Mouse (Mus musculus) thymus, postnatal 25 days (tissue): ENCODE measurements around the gene Cphx2.
"Not testable (repeated sequence)": the region's sequence is repeated elsewhere in the genome, so short reads cannot be mapped to it uniquely, and the experiment has no call there.

Experiments used
- DNase-seq: peaks from one replicate; pipeline ENCODE4 v3.0.0; 2022

Cphx2 gene

DNA sequence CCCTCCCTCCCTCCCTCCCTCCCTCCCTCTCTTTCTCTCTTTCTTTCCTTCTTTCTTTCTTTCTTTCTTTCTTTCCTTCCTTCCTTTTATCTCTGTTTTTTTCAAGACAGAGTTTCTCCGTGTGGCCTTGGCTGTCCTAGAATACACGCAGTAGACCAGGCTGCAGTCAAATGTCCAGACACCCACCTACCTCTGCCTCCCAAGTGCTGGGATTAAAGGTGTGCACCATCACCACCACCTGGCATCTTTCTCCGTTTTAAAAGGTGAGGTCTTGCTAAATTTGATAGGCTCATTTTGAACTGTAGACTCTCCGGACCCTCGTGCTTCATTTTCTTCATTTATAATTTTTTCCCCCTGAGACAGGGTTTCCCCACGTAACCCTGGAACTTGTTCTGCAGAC lies at the start of gene Cphx2:
TSS of gene Cphx2 (plus strand) at position 301 of the 400 bp plus-strand sequence.
- DNase-seq = not testable (repeated sequence)

DNA sequence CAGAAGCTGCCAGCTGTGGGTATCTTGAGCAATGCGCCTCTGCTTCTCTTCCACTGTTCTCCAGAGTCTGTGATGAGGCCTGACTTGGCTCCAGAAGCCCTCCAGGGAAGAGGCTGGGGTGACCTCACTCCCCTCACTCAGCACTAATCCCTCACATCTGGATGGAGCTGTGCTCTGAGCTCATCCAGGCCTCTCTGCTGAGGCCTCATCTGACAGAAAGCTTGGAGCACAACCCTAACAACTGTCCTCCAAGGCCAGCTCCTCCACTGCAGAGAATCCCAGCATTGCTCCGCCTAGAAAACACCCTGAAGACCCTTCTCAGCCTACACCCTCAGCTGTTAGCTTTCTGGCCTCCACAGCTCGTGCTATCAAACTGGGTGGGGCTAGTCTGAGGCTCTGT lies 47.0 kb upstream of the Cphx2 start:
- not testable (repeated sequence) for DNase-seq

DNA sequence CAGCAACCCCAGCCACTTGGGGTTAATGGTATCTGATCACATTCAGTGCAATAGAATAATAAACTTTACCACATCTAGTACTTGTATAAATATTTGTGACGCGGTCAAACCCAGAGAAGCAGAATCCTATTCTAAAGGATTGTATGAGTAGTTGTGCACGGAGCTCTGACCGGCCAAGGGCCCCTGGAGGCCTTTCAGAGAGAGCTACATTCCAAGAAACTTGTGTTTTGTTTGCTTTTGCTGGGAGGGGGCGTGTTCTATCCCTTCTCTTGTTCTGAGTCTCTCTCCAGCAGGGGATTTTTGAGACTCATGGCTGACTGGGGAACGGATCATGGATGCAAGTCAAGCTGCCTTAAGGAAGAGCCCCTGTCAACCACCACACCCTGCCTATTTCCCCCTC lies 45.9 kb upstream of the Cphx2 start:
- DNase-seq = not testable (repeated sequence)

DNA sequence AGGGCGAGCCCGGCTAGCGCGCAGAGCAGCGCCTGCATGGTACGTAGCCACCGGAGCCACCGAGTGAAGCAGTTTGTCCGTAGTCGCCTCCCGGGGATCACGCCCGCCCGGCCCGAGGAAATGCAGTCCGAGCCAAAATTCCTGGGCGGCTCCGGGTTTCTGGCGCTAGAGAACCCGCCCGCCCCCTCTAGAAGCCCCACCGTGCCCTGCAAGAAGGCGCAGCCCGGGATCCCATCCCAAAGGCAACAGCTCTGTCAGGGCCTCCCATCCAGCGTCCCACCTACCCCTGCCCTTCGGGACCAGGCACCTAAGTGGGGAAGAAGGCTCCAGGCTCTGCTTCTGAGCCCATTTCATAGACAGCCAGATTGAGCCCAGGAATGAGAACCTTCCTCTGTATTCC lies 38.7 kb upstream of the Cphx2 start, which contains the start of gene Gm9780:
TSS of gene Gm9780 (minus strand) at position 101 of the 400 bp plus-strand sequence.
- DNase-seq = not testable (repeated sequence)

DNA sequence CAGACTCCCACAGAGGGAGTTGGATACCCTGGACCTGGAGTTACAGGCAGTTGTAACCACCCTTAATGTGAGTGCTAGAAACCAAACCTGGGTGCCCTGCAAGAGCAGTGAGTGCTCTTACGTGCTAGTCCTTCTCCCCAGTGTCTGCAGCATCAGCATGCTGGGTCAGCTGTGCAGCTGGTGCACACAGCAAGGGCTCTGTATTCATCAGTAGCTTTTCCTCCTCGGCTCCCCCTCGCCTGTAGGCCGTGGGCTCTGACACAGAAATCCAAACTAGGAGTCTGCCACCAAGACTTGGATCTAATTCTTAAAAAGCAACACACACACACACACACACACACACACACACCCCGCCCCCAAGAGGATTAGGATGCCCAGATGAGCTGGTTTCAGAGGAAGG lies 36.3 kb upstream of the Cphx2 start:
- not testable (repeated sequence) for DNase-seq

DNA sequence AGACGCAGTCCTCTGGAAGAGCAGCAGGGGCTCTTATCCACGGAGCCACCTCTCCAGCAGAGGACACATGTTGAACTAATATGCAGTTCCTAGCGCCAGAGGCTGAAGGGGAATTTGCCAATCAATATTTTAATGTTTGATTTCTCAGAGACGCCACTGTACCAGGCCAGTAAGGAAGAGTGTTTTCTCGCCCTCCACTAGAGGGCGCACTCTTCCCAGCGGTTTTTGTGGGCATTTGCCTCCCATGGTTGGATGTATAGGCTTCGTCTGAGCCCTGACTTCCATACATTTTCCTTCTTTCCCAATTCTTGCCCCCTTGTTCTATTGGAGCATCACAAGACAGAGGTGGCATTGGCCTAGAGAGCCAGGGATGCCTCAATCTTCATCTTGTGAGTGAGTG lies 34.3 kb upstream of the Cphx2 start:
- not testable (repeated sequence) for DNase-seq

DNA sequence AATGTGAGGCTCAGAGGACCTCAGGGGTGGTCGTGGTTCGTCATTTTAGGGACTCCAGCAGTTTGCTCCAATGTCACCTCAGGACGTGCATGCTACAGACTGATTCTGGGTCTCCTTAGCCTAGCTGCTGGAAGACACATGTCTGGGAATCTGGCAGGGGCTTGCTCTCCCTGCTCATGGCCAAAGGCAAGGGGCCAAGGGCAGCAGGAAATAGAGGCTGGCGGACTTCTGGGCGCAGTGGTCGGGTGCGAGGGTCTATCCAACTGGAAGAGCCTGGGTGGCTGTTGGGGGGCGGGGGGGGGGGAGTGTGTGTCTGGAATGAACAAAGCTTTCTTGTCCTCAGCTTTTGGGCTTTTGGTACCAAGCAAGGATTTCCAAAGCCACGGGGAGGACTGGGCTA lies 32.5 kb upstream of the Cphx2 start:
- not testable (repeated sequence) for DNase-seq

DNA sequence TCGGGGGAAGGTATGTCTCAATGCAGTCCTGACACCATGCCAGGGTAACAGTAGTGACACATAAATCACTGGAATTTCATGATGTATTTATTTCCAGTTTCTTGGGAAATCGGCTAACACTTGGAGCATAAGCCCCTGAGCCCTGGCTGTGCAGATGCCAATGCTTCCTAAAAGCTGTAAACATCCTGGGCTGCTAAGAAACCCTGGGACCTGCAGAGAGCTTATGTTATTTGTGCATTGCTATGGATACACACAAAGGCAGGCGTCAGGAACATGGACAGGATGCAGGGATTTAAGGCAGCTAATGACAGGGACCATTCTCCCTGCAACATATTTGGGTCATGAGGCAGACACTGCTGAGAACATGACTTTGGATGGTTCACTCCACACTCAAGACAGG lies 23.1 kb upstream of the Cphx2 start:
- not testable (repeated sequence) for DNase-seq

DNA sequence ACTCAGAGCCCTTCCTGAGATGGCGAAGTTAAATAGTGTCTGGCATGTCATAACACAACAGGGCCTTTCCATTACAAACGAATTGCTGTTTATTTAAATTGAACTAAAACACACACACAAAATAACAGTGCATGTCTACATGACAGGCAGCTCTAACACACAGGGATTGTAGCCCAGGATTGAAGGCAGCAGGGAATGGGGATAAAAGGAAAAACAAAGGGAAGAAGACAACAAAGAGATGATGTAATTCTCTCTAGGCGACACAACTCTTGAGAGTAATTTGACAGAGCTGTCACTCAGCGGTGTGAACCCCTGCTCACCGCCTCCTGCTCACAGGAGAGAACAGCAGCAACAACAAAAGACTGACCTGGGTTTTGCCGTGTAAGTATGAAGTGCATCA lies 22.0 kb upstream of the Cphx2 start:
- DNase-seq = not testable (repeated sequence)

DNA sequence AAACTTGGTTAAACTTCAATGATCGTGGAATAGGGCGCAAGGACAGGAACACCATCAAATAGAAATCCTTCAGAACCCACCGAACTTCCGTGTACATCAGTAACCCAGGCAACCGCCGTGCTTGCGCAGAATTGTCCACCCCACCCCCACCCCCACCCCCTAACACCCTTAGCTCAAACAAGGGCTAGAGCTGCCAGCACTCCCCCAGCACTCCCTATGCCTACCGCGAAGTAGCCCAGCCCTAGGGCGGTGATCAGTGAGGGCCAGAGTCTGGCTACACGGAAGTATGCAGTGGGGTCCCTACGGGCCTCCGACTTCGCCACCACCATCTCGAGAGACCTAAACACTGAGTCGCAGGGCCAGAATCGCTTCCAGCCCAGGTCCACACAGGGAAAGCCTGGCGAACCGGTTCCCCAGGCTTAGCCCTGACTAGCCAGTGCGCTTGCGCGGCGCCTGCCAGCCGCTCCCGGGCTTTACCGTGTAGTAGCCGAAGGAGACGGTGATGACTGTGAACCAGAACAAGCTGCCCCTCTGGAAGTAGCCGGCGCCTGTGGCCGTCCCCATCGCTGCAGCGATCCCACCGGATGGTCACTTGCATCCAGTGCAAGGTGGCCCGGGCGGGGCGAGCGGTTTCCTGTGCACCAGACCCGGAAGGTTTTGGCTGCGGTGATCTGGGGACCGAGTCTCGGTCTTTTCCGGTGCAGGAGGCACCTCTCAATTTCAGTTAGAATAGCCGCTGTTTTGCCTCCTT lies 14.6 kb upstream of the Cphx2 start:
- not testable (repeated sequence) for DNase-seq

DNA sequence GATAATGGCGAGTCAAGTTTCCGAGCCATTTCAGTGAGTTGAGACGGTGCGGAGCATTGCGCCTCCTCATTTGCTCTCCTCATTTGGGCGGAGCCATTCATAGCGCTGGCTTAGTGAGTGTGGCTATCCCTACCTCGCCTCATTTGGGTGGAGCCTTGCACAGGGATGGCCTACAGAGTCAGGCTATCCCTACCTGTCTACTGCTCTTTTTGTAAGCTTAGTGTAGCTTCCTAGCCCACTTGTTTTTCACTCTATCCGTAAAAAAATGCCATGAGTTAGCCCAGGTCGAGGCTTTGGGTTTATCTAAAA lies 14.0 kb upstream of the Cphx2 start, which contains the start of gene Tmem254c:
TSS of gene Tmem254c (minus strand) at position 31 of the 309 bp plus-strand sequence.
- DNase-seq = not testable (repeated sequence)

DNA sequence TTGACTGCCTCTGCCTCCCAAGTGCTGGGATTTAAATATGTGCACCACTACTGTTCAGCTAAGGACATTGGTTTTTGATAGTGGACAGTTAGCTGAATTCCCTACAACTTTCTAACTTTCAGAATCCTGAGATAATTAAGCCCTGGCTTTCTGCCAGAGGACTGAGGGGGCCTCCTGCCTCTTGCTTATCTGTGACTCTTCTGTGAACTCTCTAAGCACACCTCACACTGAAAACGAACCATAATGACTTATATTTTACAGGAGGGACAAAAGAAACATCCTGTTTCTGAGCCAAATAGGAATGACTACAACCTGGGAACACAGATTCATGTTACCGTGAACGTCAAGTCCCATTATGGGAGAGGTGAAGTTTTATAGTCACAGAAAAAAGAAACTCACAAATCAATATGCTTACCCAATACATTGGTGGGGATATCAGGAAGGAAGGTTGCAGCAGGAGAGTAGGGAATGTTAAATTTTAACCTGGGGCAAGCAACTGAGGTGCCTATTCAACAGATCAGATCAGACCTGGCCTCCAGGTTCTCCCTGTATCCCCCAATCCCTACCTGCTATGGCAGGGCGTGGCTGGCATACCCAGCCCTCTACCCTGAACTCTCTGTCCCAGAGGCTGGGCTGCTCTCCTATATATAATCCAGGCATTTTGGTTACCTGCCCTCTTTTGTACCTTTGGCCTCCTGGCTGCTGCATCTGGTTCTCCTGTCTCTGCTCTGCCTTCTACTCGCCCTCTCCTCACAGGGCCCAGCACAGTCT lies 4.5 kb upstream of the Cphx2 start:
- not testable (repeated sequence) for DNase-seq

DNA sequence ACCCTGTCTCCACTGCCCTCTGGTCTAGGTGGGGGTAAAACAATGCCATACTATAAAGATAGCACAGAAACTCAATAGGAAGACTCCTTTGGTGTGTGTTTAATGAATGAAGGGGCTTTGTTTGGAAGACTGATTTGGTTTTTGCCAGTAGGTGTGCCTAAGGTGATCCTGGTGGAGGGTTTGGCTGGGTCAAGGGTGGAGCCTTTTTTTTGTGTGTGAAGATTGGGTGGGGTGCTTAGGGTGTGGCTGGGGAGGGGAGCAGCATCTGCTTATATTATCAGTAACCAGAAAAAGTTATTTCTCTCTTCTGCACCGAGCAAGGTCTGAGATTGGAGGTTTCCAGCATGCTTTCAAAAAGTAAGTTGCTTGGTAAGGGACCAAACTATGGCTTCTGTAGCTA lies 681 bp downstream of the Cphx2 start, which contains the start of gene Cphx3:
TSS of gene Cphx3 (plus strand) at position 301 of the 400 bp plus-strand sequence.
- not testable (repeated sequence) for DNase-seq

DNA sequence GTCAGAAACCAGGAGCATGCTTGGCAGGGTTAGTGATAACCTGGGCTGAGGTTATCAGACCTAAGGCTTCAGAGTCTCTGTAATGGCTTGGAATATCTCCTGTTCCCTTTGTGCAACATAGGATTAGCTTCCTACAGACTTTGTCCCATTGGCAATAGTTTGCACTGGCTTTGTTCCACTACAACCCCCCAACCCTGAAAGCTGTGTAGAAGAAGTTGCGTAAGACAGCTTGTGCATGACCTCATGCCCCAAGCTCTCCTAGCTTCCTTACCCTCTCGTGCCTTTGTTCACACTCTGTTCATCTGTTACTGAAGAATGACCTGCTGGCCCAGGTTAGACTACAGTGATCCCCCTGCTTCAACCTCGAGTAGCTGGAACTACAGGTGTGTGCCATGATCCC lies 16.3 kb downstream of the Cphx2 start:
- DNase-seq = not testable (repeated sequence)

DNA sequence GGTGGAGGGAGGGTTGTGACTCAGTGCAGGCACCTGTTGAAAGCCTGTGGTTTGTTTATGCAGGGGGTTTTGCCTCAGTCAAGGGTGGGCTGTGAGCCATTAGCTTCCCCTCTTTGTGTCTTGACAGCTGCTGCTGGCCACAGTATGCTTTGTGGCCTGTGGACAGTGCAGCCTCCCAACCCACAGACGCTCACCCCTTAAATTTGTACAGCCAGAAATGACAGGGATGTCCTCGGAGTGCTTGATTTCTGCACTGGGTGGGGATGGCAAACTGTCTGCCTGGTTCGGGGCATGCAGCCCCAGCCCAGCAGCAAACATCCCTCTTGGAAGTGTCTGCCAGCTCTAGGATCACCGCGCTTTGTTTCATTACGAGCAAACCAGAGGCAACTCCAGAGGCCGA lies 36.8 kb downstream of the Cphx2 start, which contains the start of gene Duxbl2:
TSS of gene Duxbl2 (plus strand) at position 200 of the 400 bp plus-strand sequence.
- DNase-seq = not testable (repeated sequence)

DNA sequence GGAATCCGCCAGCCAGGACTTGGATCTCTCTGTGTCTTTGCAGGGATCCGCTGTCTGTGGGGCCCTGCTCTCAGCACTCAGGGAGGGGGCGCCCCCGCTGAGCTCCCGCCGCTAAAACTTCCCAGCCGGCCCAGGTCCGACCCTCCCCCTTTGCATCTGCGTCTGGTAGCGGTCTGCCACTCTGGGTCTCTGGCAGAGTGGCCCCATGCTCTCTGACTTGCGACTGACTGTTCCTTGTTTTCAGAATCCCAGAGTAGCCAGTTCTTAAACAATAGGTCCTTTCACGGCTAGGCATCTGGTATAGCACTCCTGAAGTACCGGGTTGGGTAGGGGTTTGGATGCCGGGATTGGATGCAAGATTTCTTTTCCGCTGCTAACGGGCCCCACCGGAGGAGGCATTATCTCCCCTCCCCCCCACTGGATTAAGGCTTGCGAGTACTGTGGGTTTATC lies 37.3 kb downstream of the Cphx2 start:
- DNase-seq = not testable (repeated sequence)

DNA sequence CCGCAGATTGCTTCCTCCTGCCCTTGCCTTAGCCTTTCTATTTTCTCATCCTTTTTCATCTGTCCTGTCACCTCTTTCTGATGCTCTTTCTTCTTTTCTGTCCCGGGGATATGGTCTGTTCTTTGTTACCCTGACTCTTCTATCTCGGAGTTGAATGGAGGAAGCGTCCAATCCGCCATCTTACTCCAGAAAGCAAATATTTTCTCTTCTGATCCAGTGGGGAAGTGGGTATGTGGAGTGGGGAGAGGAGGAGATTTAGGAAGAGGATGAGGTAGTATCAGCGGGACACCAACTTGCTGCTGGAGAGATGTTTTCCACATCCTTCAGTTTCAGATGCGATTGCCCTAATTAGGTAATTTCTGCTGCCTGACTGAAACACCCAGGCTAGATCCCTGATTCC lies 37.8 kb downstream of the Cphx2 start:
- not testable (repeated sequence) for DNase-seq
